Mouse (Mus musculus) heart, adult 9 months (tissue): ENCODE measurements around the gene Nudt9.
A peak's percentile ranks its signal among the peaks of the same experiment; 100 is the strongest.

Experiments
- DNase-seq, 2 experiments: peaks; one replicate each; pipeline ENCODE4 v3.0.0; 2022; ENCODE audit warnings: low spot score in 2 of 2

Gene Nudt9

GRCm38 (mm10) chr5:104036686-104037085, 9.4 kb upstream of the Nudt9 start:
- DNase-seq = no peak

GRCm38 (mm10) chr5:104039154-104039932, 6.8 kb upstream of the Nudt9 start:
- DNase-seq = peak in 1 of 2 experiments; percentile 34

- DNase-seq = no peak
Measured at GRCm38 (mm10) chr5:104042906-104043305, 3.2 kb upstream of the Nudt9 start.

GRCm38 (mm10) chr5:104043704-104044103, 2.4 kb upstream of the Nudt9 start:
- DNase-seq = no peak

GRCm38 (mm10) chr5:104047200-104048105, 1.3 kb downstream of the Nudt9 start:
- DNase-seq = peak in 1 of 2 experiments; percentile 35

- DNase-seq = no peak
Measured at GRCm38 (mm10) chr5:104048139-104048538, 2.0 kb downstream of the Nudt9 start.

GRCm38 (mm10) chr5:104052956-104053355, 6.8 kb downstream of the Nudt9 start:
- DNase-seq = no peak

- DNase-seq = no peak
Measured at GRCm38 (mm10) chr5:104054938-104055337, 8.8 kb downstream of the Nudt9 start.

GRCm38 (mm10) chr5:104055816-104056215, 9.7 kb downstream of the Nudt9 start:
- no peak for DNase-seq

GRCm38 (mm10) chr5:104056295-104056694, 10.2 kb downstream of the Nudt9 start:
- no peak for DNase-seq

- peak in 1 of 2 experiments; percentile 31 for DNase-seq
Measured at GRCm38 (mm10) chr5:104058021-104058420, 11.9 kb downstream of the Nudt9 start.

- no peak for DNase-seq
Measured at GRCm38 (mm10) chr5:104059628-104060027, 13.5 kb downstream of the Nudt9 start.

GRCm38 (mm10) chr5:104060429-104060828, 14.3 kb downstream of the Nudt9 start:
- no peak for DNase-seq

- DNase-seq = peak in 1 of 2 experiments; percentile 53
Measured at GRCm38 (mm10) chr5:104061936-104062772, 16.0 kb downstream of the Nudt9 start.

- no peak for DNase-seq
Measured at GRCm38 (mm10) chr5:104062773-104063551, 16.9 kb downstream of the Nudt9 start.

GRCm38 (mm10) chr5:104068751-104069150, 22.6 kb downstream of the Nudt9 start:
- DNase-seq = no peak

- DNase-seq = no peak
Measured at GRCm38 (mm10) chr5:104071048-104071447, 24.9 kb downstream of the Nudt9 start.

- DNase-seq = peak in 1 of 2 experiments; percentile 35
Measured at GRCm38 (mm10) chr5:104072272-104072886, 26.3 kb downstream of the Nudt9 start.

- DNase-seq = no peak
Measured at GRCm38 (mm10) chr5:104073602-104074001, 27.5 kb downstream of the Nudt9 start.

GRCm38 (mm10) chr5:104074388-104074787, 28.3 kb downstream of the Nudt9 start:
- peak; percentile 23 to 38 for DNase-seq
